Mouse (Mus musculus) forebrain, embryonic 14.5 days (tissue): ENCODE measurements at regions not wholly inside any gene's neighbourhood (a gene's known extent, or its start where the extent isn't known, plus 50 kb on each side); places are given as distances from the start of the nearest gene placed in this dataset.
A peak's percentile ranks its signal among the peaks of the same experiment; 100 is the strongest.

Source experiments
- ATAC-seq: fragments of 200-750 bp; cut with Nextera tagmentation; 2 replicates; pipeline ENCODE4 v1.8.0; 2017; ENCODE audit warnings: mild to moderate bottlenecking, moderate library complexity
- DNase-seq: peaks from one replicate; pipeline ENCODE4 v3.0.0-alpha.2; 2015; ENCODE audit warnings: low spot score
- H3K27ac ChIP-seq: fragments of 300-500 bp; sonication (generic); 2 replicates; pipeline ENCODE4 v1.5.1; 2014; ENCODE audit warnings: low read depth, mild to moderate bottlenecking, control low read depth, low read length, moderate library complexity
- H3K27me3 ChIP-seq: fragments of 300-500 bp; sonication (generic); replicated peaks from 2 replicates; pipeline ENCODE4 v1.6.1; 2014; ENCODE audit warnings: low read length, control low read depth, mixed read lengths; ENCODE audit not compliant: control insufficient read depth, insufficient read depth
- H3K36me3 ChIP-seq: fragments of 300-500 bp; sonication (generic); 2 replicates; pipeline ENCODE4 v1.6.1; 2014; ENCODE audit warnings: low read length, control low read depth; ENCODE audit not compliant: control insufficient read depth, insufficient read depth
- H3K4me1 ChIP-seq: fragments of 300-500 bp; sonication (generic); 2 replicates; pipeline ENCODE4 v1.6.1; 2014; ENCODE audit warnings: antibody characterized with exemption, low read length, control low read depth; ENCODE audit not compliant: control insufficient read depth, insufficient read depth
- H3K4me2 ChIP-seq: fragments of 300-500 bp; sonication (generic); 2 replicates; pipeline ENCODE4 v1.6.1; 2014; ENCODE audit warnings: mild to moderate bottlenecking, control low read depth, low read length
- H3K4me3 ChIP-seq: fragments of 300-500 bp; sonication (generic); 2 replicates; pipeline ENCODE4 v1.5.1; 2014; ENCODE audit warnings: low read depth, low read length, control low read depth
- H3K9ac ChIP-seq: fragments of 300-500 bp; sonication (generic); 2 replicates; pipeline ENCODE4 v1.6.1; 2014; ENCODE audit warnings: mild to moderate bottlenecking, low read length, control low read depth, moderate library complexity
- H3K9me3 ChIP-seq: fragments of 300-500 bp; sonication (generic); replicated peaks from 2 replicates; pipeline ENCODE4 v1.6.1; 2016; ENCODE audit warnings: low read length, control low read depth, mixed read lengths; ENCODE audit not compliant: control insufficient read depth
- WGBS: fragments of 180-500 bp; shearing (Covaris S2); extraction: QIAGEN DNeasy Blood & Tissue Kit; methylation state at CpG from one replicate; pipeline ENCODE4 v1.1.7; 2014; 5-methylcytosine and 5-hydroxymethylcytosine counted together

- DNase-seq (no peak), ATAC-seq (no peak)
- H3K9me3 ChIP-seq: no peaks in the 10 kb centered on the region
- H3K27me3 ChIP-seq: no peaks in the 10 kb centered on the region
- no peak overlapping the region for H3K4me2 ChIP-seq
- 51% methylated on average over 4 of the region's 5 CpGs for WGBS
- no peaks in the 10 kb centered on the region for H3K36me3 ChIP-seq
- H3K27ac ChIP-seq: no peak overlapping the region
- peaks cover 11% of the 10 kb centered on the region for H3K4me1 ChIP-seq
- H3K9ac ChIP-seq: no peak overlapping the region
- H3K4me3 ChIP-seq: no peak overlapping the region
Observed at GRCm38 (mm10) chr13:107668509-107668908, 375.7 kb upstream of the Smim15 start.

- H3K9me3 ChIP-seq: no peaks in the 10 kb centered on the region
- 83% methylated on average over 6 of the region's 6 CpGs for WGBS
- peaks cover 20% of the 10 kb centered on the region for H3K4me1 ChIP-seq
- ATAC-seq: no peak
- H3K27me3 ChIP-seq: no peaks in the 10 kb centered on the region
- no peak for DNase-seq
- H3K4me2 ChIP-seq: no peak overlapping the region
- H3K27ac ChIP-seq: no peak overlapping the region
- H3K36me3 ChIP-seq: no peaks in the 10 kb centered on the region
- no peak overlapping the region for H3K4me3 ChIP-seq
- no peak overlapping the region for H3K9ac ChIP-seq
Observed at GRCm38 (mm10) chr13:107665775-107666174, 378.5 kb upstream of the Smim15 start.

GRCm38 (mm10) chr13:107664197-107664596 is 380.0 kb upstream of the Smim15 start:
- 34% methylated on average over 8 of the region's 8 CpGs for WGBS
- H3K4me3 ChIP-seq: no peak overlapping the region
- peak overlapping the region; percentile 45; the same call in 1 of the 2 replicates for H3K27ac ChIP-seq
- H3K9ac ChIP-seq: peak overlapping the region; percentile 13; the same call in 1 of the 2 replicates
- no peak for DNase-seq
- no peak for ATAC-seq
- H3K9me3 ChIP-seq: no peaks in the 10 kb centered on the region
- H3K27me3 ChIP-seq: no peaks in the 10 kb centered on the region
- H3K4me1 ChIP-seq: peaks cover 20% of the 10 kb centered on the region
- no peaks in the 10 kb centered on the region for H3K36me3 ChIP-seq
- 0 out of 2 replicates have a peak overlapping the region, but pooled peaks have one; percentile 26 for H3K4me2 ChIP-seq

GRCm38 (mm10) chr13:107663745-107664144 is 380.5 kb upstream of the Smim15 start:
- Histone ChIP-seq H3K9ac (peak overlapping the region; percentile 13; the same call in 1 of the 2 replicates), H3K4me1 (peaks cover 20% of the 10 kb centered on the region), H3K4me2 (0 out of 2 replicates have a peak overlapping the region, but pooled peaks have one; percentile 26), H3K9me3 (no peaks in the 10 kb centered on the region), H3K27ac (peak overlapping the region; percentile 45; the same call in 1 of the 2 replicates), H3K4me3 (no peak overlapping the region), H3K36me3 (no peaks in the 10 kb centered on the region), H3K27me3 (no peaks in the 10 kb centered on the region)
- peak; percentile 45 for ATAC-seq
- WGBS: 13% methylated on average over 12 of the region's 12 CpGs
- DNase-seq: peak; percentile 61

GRCm38 (mm10) chr13:107661414-107661813 is 382.8 kb upstream of the Smim15 start:
- Histone ChIP-seq H3K4me3 (no peak overlapping the region), H3K27ac (peak overlapping the region; percentile 54; the same call in 1 of the 2 replicates), H3K9ac (0 out of 2 replicates have a peak overlapping the region, but pooled peaks have one; percentile 25), H3K27me3 (no peaks in the 10 kb centered on the region), H3K36me3 (no peaks in the 10 kb centered on the region), H3K4me2 (no peak overlapping the region), H3K4me1 (peaks cover 20% of the 10 kb centered on the region), H3K9me3 (no peaks in the 10 kb centered on the region)
- WGBS: 2% methylated on average over 5 of the region's 5 CpGs
- DNase-seq (peak; percentile 84), ATAC-seq (peak; percentile 81)

GRCm38 (mm10) chr13:107645865-107646645 is 398.2 kb upstream of the Smim15 start:
- peak overlapping the region; percentile 32 for H3K4me3 ChIP-seq
- no peaks in the 10 kb centered on the region for H3K27me3 ChIP-seq
- peak overlapping the region; percentile 68 for H3K4me2 ChIP-seq
- ATAC-seq (peak; percentile 54), DNase-seq (peak; percentile 76)
- peak overlapping the region; percentile 82 for H3K27ac ChIP-seq
- no peaks in the 10 kb centered on the region for H3K9me3 ChIP-seq
- H3K9ac ChIP-seq: peak overlapping the region; percentile 65
- peaks cover 15% of the 10 kb centered on the region; the same call in 1 of the 2 replicates for H3K4me1 ChIP-seq
- H3K36me3 ChIP-seq: no peaks in the 10 kb centered on the region
- under 1% methylated on average over 27 of the region's 27 CpGs for WGBS

GRCm38 (mm10) chr13:107645121-107645864 is 399.0 kb upstream of the Smim15 start:
- Histone ChIP-seq H3K9ac (peak overlapping the region; percentile 65), H3K4me2 (peak overlapping the region; percentile 68), H3K36me3 (no peaks in the 10 kb centered on the region), H3K27ac (peak overlapping the region; percentile 82), H3K4me1 (peaks cover 15% of the 10 kb centered on the region; the same call in 1 of the 2 replicates), H3K4me3 (peak overlapping the region; percentile 32), H3K9me3 (no peaks in the 10 kb centered on the region), H3K27me3 (no peaks in the 10 kb centered on the region)
- WGBS: 8% methylated on average over 36 of the region's 36 CpGs
- ATAC-seq (peak; percentile 19; the same call in 1 of the 2 replicates), DNase-seq (no peak)

- no peaks in the 10 kb centered on the region for H3K36me3 ChIP-seq
- H3K9me3 ChIP-seq: no peaks in the 10 kb centered on the region
- DNase-seq: no peak
- H3K27ac ChIP-seq: no peak overlapping the region
- no peaks in the 10 kb centered on the region for H3K27me3 ChIP-seq
- H3K9ac ChIP-seq: peak overlapping the region; percentile 65
- H3K4me1 ChIP-seq: peaks cover 15% of the 10 kb centered on the region; the same call in 1 of the 2 replicates
- no peak for ATAC-seq
- peak overlapping the region; percentile 68 for H3K4me2 ChIP-seq
- peak overlapping the region; percentile 32 for H3K4me3 ChIP-seq
- 62% methylated on average over 12 of the region's 12 CpGs for WGBS
Observed at GRCm38 (mm10) chr13:107644705-107645104, 399.5 kb upstream of the Smim15 start.
